Mouse (Mus musculus): Measurements from ENCODE around the gene Vstm4. TPM values are rescaled to one million over a fixed set of nuclear protein-coding genes. Genes with fewer than 3 reads are reported as not detected.

Vstm4 gene
- polyA plus RNA-seq, 1 experiment from 2014 or later, result 7.7 TPM

GRCm38 (mm10) chr14:32986659-32987058, 130.1 kb downstream of the Vstm4 start:
- ATAC-seq (ENCODE audit: low FRiP score, low TSS enrichment), result no peak
- 63% methylated on average over 4 of the region's 4 CpGs for WGBS
- Histone ChIP-seq H3K9me3 (ENCODE audit: control insufficient read depth, low read length) (no peaks in the 10 kb centered on the region), H3K4me1 (ENCODE audit: control insufficient read depth, insufficient read depth, low read length) (no peaks in the 10 kb centered on the region), H3K36me3 (ENCODE audit: control insufficient read depth, insufficient read depth, low read length) (no peaks in the 10 kb centered on the region), H3K27me3 (ENCODE audit: control insufficient read depth, insufficient read depth, low read length) (no peaks in the 10 kb centered on the region), H3K27ac (replicated peaks; ENCODE audit: low read depth, low read length) (no peak overlapping the region), H3K4me3 (replicated peaks; ENCODE audit: low read depth, low read length) (no peak overlapping the region), H3K4me2 (ENCODE audit: low read length) (no peak overlapping the region), H3K9ac (replicated peaks; ENCODE audit: low read length) (no peak overlapping the region)
- DNase-seq, result no peak

Other genes starting within 250 kb of the Vstm4 start
- not detected in 2 replicates for gene 3425401B19Rik, start 171.5 kb upstream of the Vstm4 start, polyA plus RNA-seq (2014; fragmentation: Nextera tagmentation; extraction: Ambion mirVana)
- gene Tmem273, start 70.8 kb upstream of the Vstm4 start, polyA plus RNA-seq (2014; fragmentation: Nextera tagmentation; extraction: Ambion mirVana), result 0.33 TPM in 1 of 2 replicates, not detected in the other
- gene Fam170b, start 22.8 kb upstream of the Vstm4 start, polyA plus RNA-seq (2014; fragmentation: Nextera tagmentation; extraction: Ambion mirVana), result not detected in 2 replicates
- gene Lrrc18, start 134.6 kb downstream of the Vstm4 start, polyA plus RNA-seq (2014; fragmentation: Nextera tagmentation; extraction: Ambion mirVana), result 0.45 and 0.51 TPM in 2 replicates